Mouse (Mus musculus) hindbrain, embryonic 15.5 days (tissue): ENCODE measurements around the gene Gal3st2b. TPM values are rescaled to one million over a fixed set of nuclear protein-coding genes. Genes with fewer than 3 reads are reported as not detected.
"Not testable (repeated sequence)": the region's sequence is repeated elsewhere in the genome, so short reads cannot be mapped to it uniquely, and the experiment has no call there.

ENCODE experiments used
- ATAC-seq: fragments of 200-750 bp; cut with Nextera tagmentation; 2 replicates; pipeline ENCODE4 v1.8.0; 2017; ENCODE audit warnings: low read depth, moderate number of reproducible peaks, moderate TSS enrichment; ENCODE audit not compliant: low FRiP score
- H3K27ac ChIP-seq: fragments of 300-500 bp; sonication (generic); replicated peaks from 2 replicates; pipeline ENCODE4 v1.5.1; 2015; ENCODE audit warnings: mild to moderate bottlenecking, inconsistent platforms
- H3K27me3 ChIP-seq: fragments of 300-500 bp; sonication (generic); 2 replicates; pipeline ENCODE4 v1.6.1; 2015; ENCODE audit warnings: control low read depth, inconsistent platforms
- H3K36me3 ChIP-seq: fragments of 300-500 bp; sonication (generic); 2 replicates; pipeline ENCODE4 v1.6.1; 2015; ENCODE audit warnings: control low read depth, inconsistent platforms
- H3K4me1 ChIP-seq: fragments of 300-500 bp; sonication (generic); replicated peaks from 2 replicates; pipeline ENCODE4 v1.6.1; 2015; ENCODE audit warnings: control low read depth, inconsistent platforms
- H3K4me2 ChIP-seq: fragments of 300-500 bp; sonication (generic); 2 replicates; pipeline ENCODE4 v1.6.1; 2015; ENCODE audit warnings: moderate library complexity, mild to moderate bottlenecking, inconsistent platforms
- H3K4me3 ChIP-seq: fragments of 300-500 bp; sonication (generic); 2 replicates; pipeline ENCODE4 v1.5.1; 2015; ENCODE audit warnings: mild to moderate bottlenecking, inconsistent platforms
- H3K9ac ChIP-seq: fragments of 300-500 bp; sonication (generic); 2 replicates; pipeline ENCODE4 v1.6.1; 2015; ENCODE audit warnings: inconsistent platforms
- H3K9me3 ChIP-seq: fragments of 300-500 bp; sonication (generic); 2 replicates; pipeline ENCODE4 v1.6.1; 2016; ENCODE audit warnings: control low read depth, inconsistent platforms
- WGBS: fragments of 180-500 bp; shearing (Covaris S2); methylation state at CpG from one replicate; pipeline ENCODE4 v1.1.7; 2015; 5-methylcytosine and 5-hydroxymethylcytosine counted together
- polyA plus RNA-seq: library from polyadenylated mRNA; unstranded; fragments of >200 nt; fragmentation: Nextera tagmentation; extraction: Ambion mirVana; gene quantifications from 2 replicates; pipeline ENCODE4 v1.2.1, GENCODE M21; 2015

Gal3st2b gene
- polyA plus RNA-seq, result not detected in 2 replicates

DNA sequence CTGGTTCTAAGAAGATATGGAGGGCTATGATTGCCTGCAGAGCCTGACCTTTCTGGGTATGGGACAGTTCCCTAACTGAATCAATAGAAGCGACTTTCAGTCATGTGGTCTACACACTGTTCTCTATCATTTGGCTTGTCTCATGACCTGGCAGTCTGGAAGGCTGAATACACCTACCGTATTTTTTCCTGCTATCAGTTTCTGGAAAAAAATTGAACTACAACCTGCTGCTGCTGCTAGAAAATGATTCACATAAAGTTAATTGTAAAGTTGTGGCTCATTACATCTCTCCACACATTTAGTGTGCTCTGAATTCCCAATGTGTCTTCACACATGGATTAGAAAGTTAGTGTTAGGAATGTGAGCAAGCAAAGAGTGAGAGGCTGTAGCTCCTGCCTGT is at the start of gene Gal3st2b:
TSS of gene Gal3st2b (plus strand) at position 301 of the 400 bp plus-strand sequence.
- not testable (repeated sequence) for H3K9me3 ChIP-seq, ATAC-seq, H3K27ac ChIP-seq, H3K27me3 ChIP-seq, H3K4me2 ChIP-seq, H3K4me3 ChIP-seq, H3K36me3 ChIP-seq, H3K4me1 ChIP-seq, H3K9ac ChIP-seq
- WGBS, result 84% methylated on average over 2 of the region's 2 CpGs

DNA sequence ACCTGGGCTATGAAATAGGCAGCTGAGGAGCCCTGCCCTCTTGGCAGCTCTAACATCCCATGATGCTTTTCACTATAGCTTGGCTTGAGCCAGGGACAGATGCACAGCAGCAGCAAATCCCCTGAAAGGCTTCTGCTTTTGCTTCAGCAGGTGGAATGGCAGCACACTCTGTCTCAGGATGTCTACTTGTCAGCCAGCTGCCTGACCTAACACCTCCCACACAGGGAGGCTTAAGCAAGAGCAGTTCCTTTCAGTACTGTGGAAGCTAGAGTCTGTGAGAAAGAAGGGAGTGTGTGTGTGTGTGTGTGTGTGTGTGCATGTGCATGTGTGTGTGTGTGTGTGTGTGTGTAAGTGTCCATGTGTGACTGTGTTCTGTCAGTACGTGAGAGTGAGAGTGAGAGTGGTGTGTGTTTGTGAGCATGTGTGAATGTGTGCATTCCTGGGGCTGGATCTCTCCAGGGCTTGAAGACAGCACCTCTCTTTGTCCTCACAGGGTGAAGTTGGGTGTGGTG is 46.5 kb upstream of the Gal3st2b start:
- not testable (repeated sequence) for H3K4me3 ChIP-seq, H3K4me2 ChIP-seq, H3K4me1 ChIP-seq, H3K9ac ChIP-seq, H3K27me3 ChIP-seq, H3K36me3 ChIP-seq, H3K27ac ChIP-seq, H3K9me3 ChIP-seq, ATAC-seq
- 100% methylated on average over 1 of the region's 1 CpGs for WGBS

DNA sequence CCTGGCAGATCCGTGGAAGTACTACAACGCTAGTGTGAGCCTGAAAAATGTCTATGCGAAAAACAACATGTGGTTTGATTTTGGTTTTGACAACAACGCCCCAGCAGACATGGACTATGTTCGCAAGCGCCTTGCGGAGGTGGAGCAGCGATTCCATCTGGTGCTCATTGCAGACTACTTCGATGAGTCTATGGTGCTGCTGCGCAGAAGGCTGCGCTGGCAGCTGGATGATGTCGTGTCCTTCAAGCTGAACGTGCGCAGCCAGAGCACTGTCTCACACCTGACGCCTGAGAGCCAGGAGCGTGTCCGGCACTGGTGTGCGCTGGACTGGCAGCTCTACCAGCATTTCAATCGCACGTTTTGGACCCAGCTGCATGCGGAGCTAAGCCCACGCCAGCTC is 43.7 kb upstream of the Gal3st2b start:
- WGBS, result 92% methylated on average over 18 of the region's 22 CpGs
- H3K27ac ChIP-seq, H3K36me3 ChIP-seq, H3K9ac ChIP-seq, H3K4me3 ChIP-seq, H3K4me1 ChIP-seq, ATAC-seq, H3K9me3 ChIP-seq, H3K4me2 ChIP-seq, H3K27me3 ChIP-seq: not testable (repeated sequence)

DNA sequence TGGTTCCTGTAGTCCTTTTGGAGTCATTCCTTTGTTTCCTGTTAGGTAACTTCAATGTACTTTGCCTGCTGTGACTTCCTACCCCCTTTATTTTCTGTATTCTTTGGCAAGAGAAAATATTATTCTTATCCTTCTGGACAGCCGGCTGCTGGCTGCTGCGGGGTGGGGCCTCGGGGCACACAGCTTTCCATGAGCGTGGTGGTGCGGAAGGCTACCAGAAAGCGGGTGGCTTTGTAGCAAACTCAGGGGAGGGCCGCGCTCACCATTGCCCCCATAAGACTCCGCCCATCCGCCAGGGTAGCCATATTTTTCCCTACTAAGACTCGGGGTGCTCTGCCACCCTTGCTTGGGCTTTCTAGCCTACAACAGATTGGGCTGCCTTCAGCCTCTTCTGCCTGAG is 36.3 kb upstream of the Gal3st2b start:
- H3K36me3 ChIP-seq, H3K9me3 ChIP-seq, H3K4me1 ChIP-seq, ATAC-seq, H3K4me2 ChIP-seq, H3K4me3 ChIP-seq, H3K27ac ChIP-seq, H3K27me3 ChIP-seq, H3K9ac ChIP-seq: not testable (repeated sequence)
- WGBS, result no CpG with 5 or more reads among the region's 11 CpGs

DNA sequence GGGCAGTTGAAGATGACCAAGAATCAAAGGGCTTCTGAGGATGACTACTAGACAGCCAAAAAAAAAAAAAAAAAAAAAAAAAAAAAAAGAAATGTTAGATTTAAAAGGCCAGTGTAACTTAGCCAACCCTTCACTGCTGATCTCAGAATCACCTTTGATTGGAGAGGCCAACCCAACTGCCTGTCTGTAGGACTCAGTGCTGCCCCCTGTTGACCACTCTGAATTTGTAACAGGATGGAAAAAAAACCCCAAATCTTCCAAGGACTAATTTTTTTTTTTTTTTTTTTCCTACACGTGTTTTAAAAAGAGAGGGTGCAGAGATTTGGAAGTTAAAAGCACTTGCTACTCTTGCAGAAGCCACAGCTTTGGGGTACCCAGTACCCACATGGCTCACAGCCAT is 27.2 kb upstream of the Gal3st2b start:
- ATAC-seq, H3K4me3 ChIP-seq, H3K9ac ChIP-seq, H3K27me3 ChIP-seq, H3K9me3 ChIP-seq, H3K4me1 ChIP-seq, H3K27ac ChIP-seq, H3K4me2 ChIP-seq, H3K36me3 ChIP-seq: not testable (repeated sequence)
- WGBS, result 82% methylated on average over 1 of the region's 1 CpGs

DNA sequence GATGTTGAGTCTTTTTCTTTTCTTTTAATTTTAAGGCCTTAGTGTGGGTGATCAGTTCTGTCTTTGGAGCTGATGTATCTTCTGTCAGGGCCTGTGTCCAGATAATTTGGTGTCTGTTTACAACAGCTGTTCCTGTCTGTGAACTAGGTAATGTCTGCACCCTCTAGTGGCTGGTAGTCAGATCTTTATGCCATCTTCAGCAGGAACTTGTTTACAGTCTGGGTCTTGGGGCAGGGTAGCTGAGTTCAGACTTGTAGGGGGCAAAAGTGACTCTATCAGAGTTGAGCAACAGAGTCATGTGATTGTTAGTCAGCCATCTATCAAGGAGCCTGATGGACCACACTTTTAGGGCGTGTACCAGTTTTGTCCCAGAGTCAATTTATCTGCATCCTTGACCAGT is 20.7 kb upstream of the Gal3st2b start:
- WGBS, result no CpG with 5 or more reads among the region's 1 CpGs
- ATAC-seq, result not testable (repeated sequence)

DNA sequence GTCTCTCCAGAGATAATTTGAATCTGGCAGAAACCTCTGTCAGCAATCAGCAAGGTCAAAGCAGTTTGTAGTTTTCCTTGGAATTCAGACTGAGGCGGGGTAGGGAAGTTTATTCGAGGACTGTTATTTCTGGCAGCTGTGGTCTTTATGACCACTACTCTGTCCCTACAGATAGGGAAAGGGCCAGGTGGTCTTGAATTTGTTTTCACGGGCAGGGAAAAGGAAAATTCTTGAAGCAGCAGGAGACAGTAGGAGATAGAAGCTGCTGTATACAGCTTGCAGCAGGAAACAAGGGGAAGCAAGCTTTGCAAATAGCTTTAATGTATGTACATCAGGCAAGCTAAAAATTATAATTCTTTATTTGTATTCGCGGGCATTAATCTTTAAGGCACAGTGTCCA is 16.8 kb upstream of the Gal3st2b start:
- H3K36me3 ChIP-seq, H3K4me1 ChIP-seq, ATAC-seq, H3K9ac ChIP-seq, H3K4me2 ChIP-seq, H3K27me3 ChIP-seq, H3K4me3 ChIP-seq, H3K9me3 ChIP-seq, H3K27ac ChIP-seq: not testable (repeated sequence)
- 50% methylated on average over 3 of the region's 5 CpGs for WGBS

More for the DNA sequence above, 20.7 kb upstream of the Gal3st2b start:
- H3K27me3 ChIP-seq, H3K9ac ChIP-seq, H3K9me3 ChIP-seq, H3K36me3 ChIP-seq, H3K4me3 ChIP-seq, H3K4me1 ChIP-seq, H3K27ac ChIP-seq, H3K4me2 ChIP-seq: not testable (repeated sequence)

DNA sequence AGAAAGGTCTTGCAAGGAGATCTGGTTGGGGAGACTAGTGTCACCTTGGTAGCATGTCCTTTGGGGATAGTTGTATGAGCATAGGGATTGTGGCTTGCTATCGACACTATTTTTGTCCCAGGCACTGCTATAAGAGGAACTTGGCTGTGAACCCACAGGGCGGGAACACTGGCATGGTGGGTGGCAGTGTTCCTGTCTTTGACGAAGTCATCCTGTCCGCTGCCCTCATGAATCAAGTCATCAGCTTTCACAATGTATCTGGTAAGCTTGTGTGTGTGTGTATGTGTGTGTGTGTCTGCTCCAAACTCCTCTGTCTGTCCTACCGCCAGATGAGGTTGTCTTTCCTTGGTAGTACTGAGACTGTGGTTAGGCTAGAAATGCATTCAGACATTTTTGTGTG is 11.4 kb upstream of the Gal3st2b start:
- not testable (repeated sequence) for H3K9ac ChIP-seq, H3K4me2 ChIP-seq, H3K9me3 ChIP-seq, H3K27me3 ChIP-seq, H3K4me3 ChIP-seq, H3K27ac ChIP-seq, H3K4me1 ChIP-seq, H3K36me3 ChIP-seq, ATAC-seq
- 83% methylated on average over 3 of the region's 5 CpGs for WGBS

DNA sequence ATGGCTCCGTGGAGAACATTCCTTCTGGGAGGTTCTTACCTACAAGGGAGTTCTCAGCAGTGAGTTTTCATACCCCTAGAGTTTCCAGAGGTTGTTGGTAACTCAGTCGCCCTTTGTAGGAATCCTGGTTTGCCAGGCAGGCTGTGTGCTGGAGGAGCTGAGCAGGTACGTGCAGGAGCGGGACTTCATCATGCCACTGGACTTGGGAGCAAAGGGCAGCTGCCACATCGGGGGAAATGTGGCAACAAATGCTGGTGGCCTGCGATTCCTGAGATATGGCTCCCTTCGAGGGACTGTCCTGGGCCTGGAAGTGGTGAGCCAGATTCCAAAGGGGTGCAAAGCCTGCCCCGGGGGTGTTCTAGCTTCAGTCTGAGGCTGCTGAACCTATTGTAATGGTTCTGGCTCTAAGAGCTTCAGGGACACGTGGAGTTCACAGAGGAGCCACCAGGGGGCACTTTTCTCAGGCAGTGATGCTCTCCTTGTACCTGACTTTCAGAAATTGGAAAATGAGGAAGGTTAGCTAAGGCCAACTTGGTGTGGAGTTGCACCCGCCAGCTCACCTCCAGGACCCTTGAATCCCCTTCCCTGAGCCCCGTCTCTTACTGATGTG is 9.0 kb upstream of the Gal3st2b start:
- not testable (repeated sequence) for H3K4me1 ChIP-seq, H3K9me3 ChIP-seq, H3K9ac ChIP-seq, H3K27ac ChIP-seq, H3K4me3 ChIP-seq, H3K27me3 ChIP-seq, H3K4me2 ChIP-seq, H3K36me3 ChIP-seq, ATAC-seq
- no CpG with 5 or more reads among the region's 11 CpGs for WGBS

DNA sequence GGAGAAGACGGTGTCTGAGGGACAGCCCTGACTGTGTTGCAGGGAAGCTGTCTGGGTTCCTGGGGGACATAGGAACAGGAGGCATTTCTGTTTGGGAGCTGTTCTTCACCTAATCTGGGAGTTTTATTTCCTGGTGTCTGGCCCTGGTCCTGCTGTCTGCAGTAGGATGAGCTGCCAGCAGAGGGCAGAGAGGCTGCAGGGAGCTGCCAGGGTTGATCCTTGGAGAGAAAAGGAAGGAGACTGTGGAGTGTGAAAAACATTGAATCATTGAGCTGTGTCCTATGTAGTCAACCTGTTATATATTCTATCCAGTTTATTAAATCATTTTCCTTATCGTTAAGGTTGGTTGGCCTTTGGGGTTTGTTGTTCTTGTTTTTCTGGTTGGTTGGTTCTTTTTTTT is 6.2 kb upstream of the Gal3st2b start:
- H3K9ac ChIP-seq, H3K36me3 ChIP-seq, H3K4me3 ChIP-seq, H3K4me1 ChIP-seq, H3K27ac ChIP-seq, H3K27me3 ChIP-seq, H3K4me2 ChIP-seq, H3K9me3 ChIP-seq: not testable (repeated sequence)
- no CpG with 5 or more reads among the region's 2 CpGs for WGBS
- ATAC-seq, result peak; percentile 58; the same call in 1 of the 2 replicates

DNA sequence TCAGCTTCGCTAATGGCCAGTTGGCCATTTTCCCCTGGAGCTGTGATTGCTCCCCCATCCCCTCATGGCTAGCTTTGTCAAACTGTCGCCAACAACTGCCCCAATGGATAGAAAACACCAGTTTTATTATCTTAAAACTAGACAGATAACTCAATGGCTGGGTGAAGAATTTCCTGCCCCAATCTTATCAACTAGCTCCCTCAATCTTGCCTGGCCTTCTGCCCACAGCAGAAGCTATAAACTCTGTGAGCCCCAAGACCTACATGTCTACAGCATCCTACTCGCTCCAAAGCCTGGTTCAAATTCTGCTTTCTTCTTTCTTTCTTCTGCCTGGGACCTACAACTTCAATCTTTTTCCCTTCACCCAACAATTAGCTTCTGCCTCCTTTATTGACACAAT is 951 bp upstream of the Gal3st2b start:
- WGBS, result 83% methylated on average over 3 of the region's 3 CpGs

DNA sequence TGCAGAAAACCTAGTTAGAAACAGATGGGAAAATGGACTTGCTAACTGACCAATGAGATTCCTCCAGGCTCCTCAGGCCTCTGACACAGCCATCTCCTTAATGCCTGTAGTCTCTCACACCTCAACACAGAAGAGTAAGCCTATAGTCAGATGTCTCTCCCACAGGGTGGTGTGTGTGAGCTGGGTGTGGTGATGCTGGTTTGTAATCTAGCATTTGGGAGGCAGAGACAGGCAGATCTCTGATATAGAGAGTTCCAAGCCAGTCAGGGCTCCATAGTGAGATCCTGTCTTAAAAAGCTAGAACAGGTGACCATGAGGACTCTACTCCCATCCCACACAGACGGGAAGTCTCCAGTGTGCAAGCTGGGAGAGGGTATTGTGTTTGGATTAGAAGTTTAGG is 664 bp downstream of the Gal3st2b start:
- H3K4me3 ChIP-seq, H3K4me1 ChIP-seq, H3K9ac ChIP-seq, H3K27me3 ChIP-seq, ATAC-seq, H3K36me3 ChIP-seq, H3K4me2 ChIP-seq, H3K27ac ChIP-seq, H3K9me3 ChIP-seq: not testable (repeated sequence)
- 82% methylated on average over 1 of the region's 1 CpGs for WGBS

More for the DNA sequence above, 951 bp upstream of the Gal3st2b start:
- not testable (repeated sequence) for H3K4me1 ChIP-seq, H3K27me3 ChIP-seq, H3K36me3 ChIP-seq, H3K9me3 ChIP-seq, H3K27ac ChIP-seq, H3K9ac ChIP-seq, H3K4me3 ChIP-seq, ATAC-seq, H3K4me2 ChIP-seq

DNA sequence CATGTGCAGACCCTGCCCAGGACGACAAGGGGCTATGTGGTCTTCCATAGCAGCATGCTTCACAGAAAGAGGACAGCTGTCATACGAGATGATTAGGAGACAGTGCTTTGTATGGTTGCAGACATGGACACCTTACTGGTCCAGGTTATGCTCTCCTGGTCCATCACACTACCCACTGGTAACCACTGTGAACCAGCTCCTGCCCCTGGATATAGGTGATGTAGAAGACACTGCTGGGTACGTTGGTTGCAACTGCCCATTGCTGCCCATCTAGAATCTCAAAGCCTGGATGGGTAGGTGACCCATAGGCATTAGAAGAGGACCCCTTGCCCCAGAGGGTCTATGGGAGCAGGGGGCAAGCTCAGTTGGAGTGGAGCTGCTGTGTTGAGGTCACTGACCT is 1.2 kb downstream of the Gal3st2b start:
- H3K36me3 ChIP-seq, H3K4me2 ChIP-seq, H3K4me1 ChIP-seq, H3K4me3 ChIP-seq, H3K27ac ChIP-seq, H3K9ac ChIP-seq, H3K27me3 ChIP-seq, ATAC-seq, H3K9me3 ChIP-seq: not testable (repeated sequence)
- 86% methylated on average over 3 of the region's 3 CpGs for WGBS
